Mouse (Mus musculus): ENCODE data around the gene F2rl1.

The F2rl1 gene

DNA sequence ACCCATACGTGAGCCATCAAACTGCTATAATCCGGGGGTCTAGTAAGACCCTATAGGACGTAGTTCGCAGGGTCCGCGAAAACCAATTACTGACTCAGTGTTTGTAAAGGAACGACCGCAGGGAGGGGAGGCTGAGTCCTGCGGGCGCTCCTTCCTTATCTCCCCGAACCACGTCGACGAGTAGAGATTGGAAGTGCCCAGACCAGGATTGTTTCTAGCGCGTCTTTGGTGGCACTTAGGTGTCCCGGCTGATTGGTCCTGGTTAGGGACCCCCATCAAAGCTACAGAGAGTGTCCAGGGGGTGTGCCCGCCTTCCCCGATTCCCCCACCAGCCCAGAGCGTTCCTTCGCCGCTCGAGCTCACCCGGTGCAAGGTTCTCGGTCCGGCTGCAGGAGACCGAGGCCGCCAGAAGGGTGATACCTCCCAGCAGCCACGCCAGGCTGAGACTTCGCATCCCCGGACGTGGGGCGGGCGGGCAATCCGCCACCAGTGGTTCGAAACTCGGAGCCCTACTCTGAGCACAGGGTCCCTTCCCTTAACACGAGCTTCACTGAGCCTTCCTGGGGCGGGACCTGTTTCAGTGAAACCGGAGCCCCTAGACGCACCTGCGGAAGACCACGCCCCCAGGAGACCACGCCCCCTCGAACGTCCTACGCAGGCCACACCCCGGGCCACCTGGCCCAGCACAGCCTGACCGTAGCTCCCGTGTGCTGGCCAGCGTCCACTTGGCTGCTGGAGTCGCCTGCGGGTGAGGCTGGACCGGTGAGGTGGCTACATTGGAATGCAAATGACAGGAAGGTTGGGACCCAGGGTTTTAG lies at the start of gene F2rl1:
TSS of gene F2rl1 (minus strand) at position 554 of the 818 bp plus-strand sequence.
- DNase-seq = peak; percentile 61 to 63

DNA sequence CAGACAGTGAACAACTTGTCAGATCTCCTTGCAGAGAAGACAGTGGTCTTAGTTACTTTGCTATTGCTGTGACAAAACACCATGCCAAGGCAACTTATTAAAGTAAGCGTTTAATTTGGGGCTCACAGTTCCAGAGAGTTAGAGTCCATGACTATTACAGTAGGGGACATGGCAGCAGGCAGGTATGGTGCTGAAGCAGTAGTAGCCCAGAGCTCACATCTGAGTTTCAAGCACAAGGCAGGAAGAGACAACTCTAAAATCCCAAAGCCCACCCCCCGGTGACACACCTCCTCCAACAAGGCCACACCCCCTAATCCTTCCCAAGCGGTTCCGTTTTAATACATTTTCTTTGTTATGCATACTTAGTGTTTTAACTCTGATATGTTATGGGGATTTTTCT lies 45.9 kb upstream of the F2rl1 start:
- no peak for DNase-seq

DNA sequence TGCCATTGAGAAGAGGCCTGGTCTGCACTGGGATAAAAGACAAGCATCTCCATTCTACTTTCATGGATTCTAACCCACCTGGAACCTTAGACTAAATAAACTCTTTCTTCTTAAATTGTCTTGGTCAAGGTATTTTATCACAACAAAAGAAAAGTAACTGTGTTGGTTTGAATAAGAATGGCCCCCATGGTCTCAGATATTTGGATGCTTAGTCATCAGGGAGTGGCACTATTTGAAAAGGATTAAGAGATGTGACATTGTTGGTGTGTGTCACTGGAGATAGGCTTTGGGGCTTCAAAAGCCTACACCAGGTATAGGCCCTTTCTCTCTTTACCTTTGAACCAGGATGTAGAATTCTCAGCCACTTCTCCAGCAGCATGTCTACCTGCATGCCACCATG lies 44.3 kb upstream of the F2rl1 start:
- no peak for DNase-seq

DNA sequence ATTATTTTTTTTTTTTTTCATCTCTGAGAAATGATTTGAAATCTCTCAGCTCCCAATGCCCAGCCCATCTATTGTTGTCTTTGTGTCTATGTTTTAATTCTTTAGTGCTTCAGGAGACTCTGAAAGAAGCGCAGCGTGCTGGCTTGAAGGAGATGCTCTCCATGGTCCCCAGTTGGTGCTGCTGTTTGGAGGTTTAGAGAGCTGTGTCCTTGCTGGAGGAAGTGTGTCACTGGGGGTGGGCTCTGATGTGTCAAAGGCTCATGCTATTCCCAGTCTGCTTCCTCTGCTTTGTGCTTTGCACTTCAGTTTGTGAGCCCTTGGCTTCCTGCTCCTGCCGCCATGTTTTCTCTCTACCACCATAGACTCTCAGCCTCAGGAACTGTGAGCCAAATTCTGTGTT lies 43.3 kb upstream of the F2rl1 start:
- DNase-seq = no peak

- no peak for DNase-seq
Observed at GRCm38 (mm10) chr13:95566841-95567551, 42.0 kb upstream of the F2rl1 start.

DNA sequence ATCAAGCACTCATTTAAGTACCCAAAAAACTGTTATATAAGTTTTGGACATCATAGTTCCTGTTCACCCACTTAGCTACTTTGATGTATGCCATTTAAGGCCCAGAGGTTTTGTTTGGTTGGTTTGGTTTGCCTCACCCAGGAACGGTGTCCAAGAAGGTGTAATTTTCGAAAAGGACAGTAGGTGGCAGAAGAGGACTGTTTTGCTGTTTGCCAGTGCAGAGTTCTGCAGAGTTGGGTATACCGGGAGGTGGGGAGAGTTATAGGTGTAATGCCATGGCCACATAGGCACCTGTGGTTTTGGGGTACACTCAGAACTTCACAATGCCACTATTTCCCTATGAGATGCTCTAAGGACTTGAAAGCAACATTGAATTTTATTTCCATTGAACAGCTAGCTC lies 38.7 kb upstream of the F2rl1 start:
- peak; percentile 87 to 93 for DNase-seq

GRCm38 (mm10) chr13:95563066-95563610 lies 38.1 kb upstream of the F2rl1 start:
- DNase-seq = peak; percentile 47 to 58

DNA sequence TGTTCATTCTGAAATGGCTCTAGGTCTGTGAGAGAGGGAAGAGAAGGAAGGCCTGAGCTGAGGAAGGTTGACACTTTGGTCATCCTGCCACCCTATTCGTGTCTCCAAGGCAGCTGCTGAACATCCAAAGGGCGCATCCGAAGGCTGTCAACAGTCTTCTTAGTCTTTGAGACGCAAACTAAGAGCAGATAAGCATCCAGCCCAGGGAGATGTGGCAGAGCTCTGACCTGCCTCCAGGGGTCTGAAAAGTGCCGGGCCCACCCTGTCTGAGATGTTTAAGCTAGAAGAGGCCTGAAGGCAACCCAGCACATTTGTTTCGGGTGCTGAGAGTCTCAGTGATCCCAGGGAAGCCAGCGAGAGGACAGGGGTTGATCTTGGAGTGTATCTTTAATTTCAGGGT lies 32.3 kb upstream of the F2rl1 start:
- no peak for DNase-seq

GRCm38 (mm10) chr13:95553885-95554492 lies 29.0 kb upstream of the F2rl1 start:
- peak in 1 of 2 experiments; percentile 17 for DNase-seq

DNA sequence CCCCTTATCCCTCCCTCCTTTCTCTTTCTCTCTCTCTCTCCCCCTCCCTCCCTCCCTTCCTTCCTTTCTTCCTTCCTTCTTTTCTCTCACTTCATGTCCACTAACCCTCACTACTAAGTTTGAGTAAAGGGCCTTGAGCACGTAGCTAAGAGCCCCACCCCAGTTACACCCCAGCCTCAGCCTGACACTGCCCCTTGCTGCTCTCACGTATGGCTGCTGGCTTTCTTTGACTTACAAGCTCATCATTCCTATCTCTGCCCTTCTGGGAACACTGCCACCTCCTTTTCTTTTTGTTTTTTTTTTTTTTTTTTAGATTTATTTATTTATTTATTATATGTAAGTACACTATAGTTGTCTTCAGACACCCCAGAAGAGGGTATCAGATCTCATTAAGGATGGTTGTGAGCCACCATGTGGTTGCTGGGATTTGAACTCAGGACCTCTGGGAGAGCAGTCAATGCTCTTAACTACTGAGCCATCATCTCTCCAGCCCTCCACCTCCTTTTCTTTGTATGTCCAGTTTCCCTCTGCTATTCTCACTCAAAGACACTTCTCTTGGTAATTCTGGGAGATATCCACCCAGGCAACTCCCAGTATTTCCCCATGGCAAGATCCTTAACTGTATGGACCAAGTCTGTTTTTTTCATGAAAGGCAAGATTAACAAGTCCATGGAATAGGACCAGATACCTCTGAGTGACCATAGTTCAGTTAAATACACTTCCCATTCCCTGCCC lies 25.8 kb upstream of the F2rl1 start:
- DNase-seq = no peak

- DNase-seq = no peak
Observed at GRCm38 (mm10) chr13:95549421-95549820, 24.4 kb upstream of the F2rl1 start.

DNA sequence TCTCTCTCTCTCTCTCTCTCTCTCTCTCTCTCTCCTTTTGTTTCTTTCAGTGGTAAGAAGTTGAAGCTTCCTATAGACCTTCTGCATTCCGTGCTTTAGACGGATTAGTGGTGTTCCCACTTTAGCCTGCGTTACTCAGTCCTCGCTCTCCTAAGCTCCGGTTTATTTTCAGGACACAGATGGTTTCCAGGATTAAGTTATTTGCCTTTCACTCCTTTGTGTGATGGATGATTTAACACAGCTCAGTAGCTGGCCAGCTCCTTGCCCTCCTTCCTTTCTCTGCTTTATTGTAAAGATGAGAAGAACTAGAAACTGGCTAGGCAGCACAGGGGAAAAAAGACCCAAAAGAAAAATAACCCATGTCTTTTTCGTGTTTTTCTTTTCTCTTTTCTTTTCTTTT lies 23.8 kb upstream of the F2rl1 start:
- no peak for DNase-seq

- peak; percentile 16 for DNase-seq
Observed at GRCm38 (mm10) chr13:95548291-95548789, 23.3 kb upstream of the F2rl1 start.

DNA sequence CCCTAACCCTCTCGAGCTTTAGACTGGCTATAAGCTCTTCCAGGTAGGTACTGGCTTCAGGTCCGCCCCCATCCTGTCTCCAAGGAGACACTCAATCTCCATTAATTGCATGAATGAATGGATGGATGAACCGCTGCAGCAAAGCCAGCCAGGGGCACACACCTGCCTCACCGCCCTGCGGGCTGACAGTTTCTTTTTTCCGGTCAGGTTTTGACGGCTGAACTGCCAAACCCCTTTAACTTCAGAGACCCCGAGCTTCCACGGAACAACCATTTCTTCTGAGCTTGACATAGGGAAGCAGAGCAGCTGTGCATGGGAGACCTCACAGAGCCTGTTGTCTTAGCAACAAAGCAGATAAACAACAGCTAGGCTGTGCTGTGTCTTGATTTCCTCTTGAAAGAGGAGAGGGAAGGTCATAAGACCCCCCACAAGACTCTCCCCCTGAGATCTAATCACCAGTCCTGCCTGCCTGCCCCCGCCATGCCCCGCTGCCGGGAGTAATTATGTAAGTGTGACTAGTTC lies 22.1 kb upstream of the F2rl1 start:
- DNase-seq = no peak

DNA sequence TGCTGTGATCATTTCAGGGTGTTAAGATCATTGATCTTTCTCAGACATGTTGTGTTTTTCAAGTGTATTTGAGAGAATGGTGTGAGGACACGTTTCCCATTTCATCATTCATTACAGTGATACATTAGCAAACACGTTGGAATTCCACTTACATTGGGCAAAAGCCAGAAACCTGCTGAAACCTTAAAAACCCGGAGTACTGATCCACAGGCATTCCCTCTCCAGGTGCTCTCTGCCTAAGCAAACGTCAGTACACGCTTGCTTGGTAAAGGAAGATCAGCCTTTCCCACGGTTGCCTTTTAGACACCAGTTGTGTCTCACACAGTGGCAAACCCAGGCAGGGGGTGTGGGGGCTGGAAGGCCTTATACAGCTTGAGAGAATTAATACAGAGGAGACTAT lies 21.2 kb upstream of the F2rl1 start:
- DNase-seq = no peak

- DNase-seq = no peak
Observed at GRCm38 (mm10) chr13:95545729-95546186, 20.7 kb upstream of the F2rl1 start.

DNA sequence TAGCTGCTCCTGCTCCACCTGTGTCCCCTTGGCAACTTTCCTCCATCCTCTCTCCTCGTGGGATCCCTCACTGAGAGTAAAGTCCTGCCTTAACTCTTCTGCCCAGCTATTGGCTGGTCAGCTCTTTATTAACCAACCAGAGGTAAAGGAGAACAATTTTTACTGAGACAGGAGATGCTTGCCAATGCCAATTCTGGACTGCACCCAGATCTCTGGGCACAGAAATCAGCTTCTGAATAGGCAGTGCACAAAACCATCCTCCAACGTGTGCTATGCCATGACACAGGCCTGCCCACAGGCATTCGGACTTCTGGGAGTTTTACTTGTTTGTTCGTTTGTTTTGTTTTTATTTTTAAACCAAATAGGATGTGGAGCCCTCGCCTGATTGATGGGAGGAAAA lies 13.0 kb upstream of the F2rl1 start:
- DNase-seq = peak; percentile 47 to 65

- no peak for DNase-seq
Observed at GRCm38 (mm10) chr13:95536117-95536493, 11.1 kb upstream of the F2rl1 start.

DNA sequence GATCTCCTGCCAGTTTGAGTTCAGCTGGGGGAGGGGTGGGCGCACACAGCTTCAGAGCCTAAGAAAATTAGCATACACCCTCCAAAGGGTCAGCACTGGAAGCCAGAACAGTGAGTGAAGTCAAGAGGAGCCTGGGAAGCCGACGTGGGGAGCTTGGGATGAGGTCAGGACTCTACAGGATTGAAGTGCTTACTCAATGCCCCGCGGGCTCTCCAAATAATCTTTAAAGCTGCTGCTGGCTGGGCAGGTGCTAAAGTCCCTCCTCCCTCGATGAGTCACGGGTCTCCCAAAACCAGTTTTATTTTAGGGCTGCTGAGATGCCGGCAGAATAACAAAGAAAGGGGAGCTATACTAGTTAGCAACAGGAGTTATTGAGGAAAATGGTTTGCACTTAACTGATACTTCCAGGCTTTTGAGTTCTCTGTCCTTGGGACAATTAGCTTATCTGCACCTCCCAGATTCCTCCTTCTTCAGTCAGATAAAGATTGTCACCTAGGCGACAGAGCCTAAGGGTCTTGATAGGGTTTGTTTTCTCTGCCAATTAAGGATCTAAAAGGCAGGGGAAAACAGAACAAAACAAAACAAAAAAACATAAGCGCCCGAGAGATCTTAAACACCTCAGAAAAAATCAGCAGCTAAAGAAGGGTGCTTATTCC lies 10.6 kb upstream of the F2rl1 start:
- no peak for DNase-seq

DNA sequence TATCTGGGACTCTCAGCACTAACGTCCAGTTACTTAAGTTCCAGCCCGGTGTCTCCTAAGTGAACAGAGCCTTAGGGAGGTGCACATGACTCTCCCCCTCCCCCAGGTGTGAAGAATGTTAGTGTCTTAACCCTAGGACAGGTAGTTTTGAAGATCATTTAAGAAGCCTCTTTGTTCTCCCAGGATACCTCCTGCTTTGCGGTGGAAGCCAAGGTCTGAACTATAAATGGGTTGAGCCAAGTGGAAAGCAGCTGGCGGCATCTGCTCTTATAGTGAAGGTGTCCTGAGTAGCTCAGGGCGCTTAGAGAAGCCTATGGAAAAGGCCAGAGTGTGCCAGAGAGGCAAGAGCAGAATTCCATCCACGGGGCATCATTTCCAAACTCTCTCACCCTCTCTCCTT lies 10.0 kb upstream of the F2rl1 start:
- DNase-seq = no peak

GRCm38 (mm10) chr13:95534131-95534561 lies 9.1 kb upstream of the F2rl1 start:
- DNase-seq = peak in 1 of 2 experiments; percentile 16

- DNase-seq = no peak
Observed at GRCm38 (mm10) chr13:95533640-95534039, 8.6 kb upstream of the F2rl1 start.

All from cerebellum, postnatal 10 days (tissue).